Mouse (Mus musculus): ENCODE measurements around the gene Adam15.
A peak's percentile ranks its signal among the peaks of the same experiment; 100 is the strongest.

Gene Adam15

GRCm38 (mm10) chr3:89384331-89385076 lies 34.7 kb upstream of the Adam15 start:
- no peak for DNase-seq (ENCODE audit: extremely low read depth, low read depth)

DNA sequence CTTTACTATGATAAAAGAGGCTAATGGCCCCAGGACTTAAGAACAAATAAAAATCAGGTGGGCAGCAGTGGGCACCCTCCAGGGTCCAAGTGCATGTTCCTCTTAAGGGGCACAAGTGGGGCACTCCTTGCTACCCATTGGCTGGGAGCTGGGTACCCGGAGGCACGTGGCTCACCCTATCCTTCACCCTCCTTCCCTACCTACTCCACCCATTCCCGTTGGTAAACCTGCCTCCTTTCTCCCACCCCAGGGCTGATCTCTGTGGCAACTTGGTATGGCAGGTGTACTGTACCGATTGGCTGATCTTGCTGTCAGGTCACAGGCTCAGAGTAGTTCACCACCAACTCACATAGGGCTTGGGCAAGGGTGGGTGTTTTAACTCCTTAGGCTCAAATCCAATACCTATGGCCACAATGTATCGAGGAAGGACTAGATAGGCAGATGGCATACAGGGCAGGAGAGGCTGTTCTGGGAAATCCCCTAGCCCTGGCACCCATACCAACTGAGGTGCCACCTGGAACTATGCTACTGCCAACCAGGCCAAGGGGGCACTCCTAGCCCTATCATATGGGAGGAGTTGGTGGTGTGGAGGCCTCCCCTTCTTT lies 34.0 kb upstream of the Adam15 start:
- no peak for DNase-seq (ENCODE audit: extremely low read depth, low read depth)

DNA sequence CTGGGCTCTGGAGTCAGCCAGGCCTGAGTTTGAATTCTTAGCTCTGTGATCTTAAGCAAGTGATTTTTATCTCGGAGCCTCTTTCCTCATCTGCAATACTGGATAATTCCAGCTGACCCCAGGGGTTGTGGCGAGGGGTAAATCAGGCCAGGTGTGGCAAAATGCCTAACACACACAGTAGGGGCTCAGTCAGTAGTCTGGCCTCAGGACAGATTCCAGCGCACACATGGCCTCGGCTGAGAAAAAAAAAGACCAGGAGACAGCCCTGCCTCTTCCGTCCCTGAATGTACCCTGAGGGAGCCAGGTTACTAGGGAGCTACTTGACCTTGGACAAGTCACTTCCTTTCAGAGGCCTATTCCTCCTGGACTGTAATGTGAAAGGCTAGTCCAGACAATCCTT lies 33.2 kb upstream of the Adam15 start:
- no peak for DNase-seq (ENCODE audit: extremely low read depth, low read depth)

- DNase-seq (ENCODE audit: extremely low read depth, low read depth) = no peak
Observed at GRCm38 (mm10) chr3:89382033-89382882, 32.5 kb upstream of the Adam15 start.

- DNase-seq (ENCODE audit: extremely low read depth, low read depth) = no peak
Observed at GRCm38 (mm10) chr3:89381233-89381632, 31.4 kb upstream of the Adam15 start.

- no peak for DNase-seq (ENCODE audit: extremely low read depth, low read depth)
Observed at GRCm38 (mm10) chr3:89380711-89381110, 30.9 kb upstream of the Adam15 start.

- no peak for DNase-seq (ENCODE audit: extremely low read depth, low read depth)
Observed at GRCm38 (mm10) chr3:89380291-89380690, 30.5 kb upstream of the Adam15 start.

- DNase-seq (ENCODE audit: extremely low read depth, low read depth) = no peak
Observed at GRCm38 (mm10) chr3:89379388-89380131, 29.8 kb upstream of the Adam15 start.

DNA sequence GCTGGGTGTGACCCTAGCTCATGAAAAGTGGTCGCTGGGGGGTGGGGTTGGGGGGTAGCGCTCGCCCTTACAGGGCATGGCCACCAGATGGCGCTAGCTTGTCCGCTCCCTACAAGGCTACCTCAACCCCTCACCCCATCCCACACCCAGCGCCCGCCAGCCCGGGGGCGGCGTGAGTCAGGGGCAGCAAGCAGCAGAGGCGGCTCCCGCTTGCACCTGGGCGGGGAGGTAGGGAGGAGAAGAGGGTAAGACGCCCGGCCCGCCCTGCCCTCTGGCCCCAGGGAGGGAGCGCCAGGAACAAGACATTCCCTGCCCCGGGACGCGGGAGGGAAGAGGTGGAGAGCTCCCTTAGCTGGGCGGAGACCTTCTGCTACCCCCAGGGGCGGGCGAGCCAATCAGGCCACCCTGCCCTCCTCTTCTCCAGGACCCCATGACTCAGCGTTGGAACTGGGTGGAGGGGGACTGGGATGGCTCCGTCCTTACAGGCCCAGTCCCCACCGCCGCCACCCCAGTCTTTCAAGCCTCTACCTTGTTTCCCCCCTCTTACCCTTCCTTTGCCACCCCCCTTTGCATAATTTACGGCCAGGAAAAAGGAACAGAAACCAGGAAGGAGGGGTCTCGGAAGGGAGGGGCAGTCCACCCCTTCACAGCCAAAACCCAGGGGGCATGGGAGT lies 28.7 kb upstream of the Adam15 start:
- no peak for DNase-seq (ENCODE audit: extremely low read depth, low read depth)

GRCm38 (mm10) chr3:89377831-89378230 lies 28.0 kb upstream of the Adam15 start:
- no peak for DNase-seq (ENCODE audit: extremely low read depth, low read depth)

DNA sequence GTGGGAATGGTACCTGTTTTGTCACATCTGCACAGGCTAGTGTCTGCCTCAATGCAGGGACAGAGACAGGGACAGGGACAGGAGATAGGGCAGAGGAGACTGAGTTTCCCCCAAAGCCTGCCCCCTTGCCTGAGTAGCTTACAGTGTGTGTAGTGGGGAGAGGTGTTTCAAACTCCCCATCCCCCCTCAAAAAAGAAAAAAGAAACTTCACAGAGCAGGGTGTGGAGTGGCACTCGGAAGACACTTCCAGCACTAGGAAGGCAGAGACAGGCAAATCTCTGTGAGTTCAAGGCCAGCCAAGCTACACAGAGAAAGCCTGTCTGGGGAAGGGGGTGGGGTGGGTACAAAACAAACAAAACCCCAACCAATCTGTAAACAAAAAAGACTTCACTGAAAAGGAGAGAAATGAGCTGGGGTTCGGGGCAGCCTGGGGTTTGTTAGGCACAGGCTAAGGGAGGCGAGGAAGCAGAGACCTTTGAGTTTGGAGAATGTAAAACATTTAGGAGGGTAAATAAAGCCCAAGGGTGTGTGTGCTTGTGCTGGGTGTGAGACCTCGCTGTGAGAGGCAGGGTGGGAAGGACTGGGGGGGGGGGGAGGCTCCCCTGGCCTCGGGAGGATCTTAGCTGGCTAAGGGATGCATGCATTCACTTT lies 23.9 kb upstream of the Adam15 start:
- no peak for DNase-seq (ENCODE audit: extremely low read depth, low read depth)

DNA sequence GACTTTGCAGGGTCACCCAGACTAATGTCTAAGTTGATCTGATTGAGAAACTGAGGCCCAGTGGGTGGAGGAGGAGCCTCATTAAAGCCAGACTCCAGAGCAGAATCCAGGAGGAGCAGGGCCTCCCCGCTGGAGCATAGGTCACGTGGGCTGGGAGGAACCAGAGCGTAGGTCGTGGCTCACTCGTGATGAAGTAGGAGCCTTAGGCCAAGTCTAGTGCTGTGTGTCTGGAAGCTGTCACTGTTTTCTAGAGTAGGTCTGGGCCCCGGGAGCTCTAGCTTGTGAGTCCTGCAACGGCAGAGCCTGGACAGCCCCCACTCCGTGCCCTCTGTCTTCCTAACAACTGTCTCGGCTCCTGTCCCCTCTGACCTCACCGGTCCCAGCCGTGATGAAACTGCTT lies 17.5 kb upstream of the Adam15 start:
- DNase-seq (ENCODE audit: extremely low read depth, low read depth) = no peak

DNA sequence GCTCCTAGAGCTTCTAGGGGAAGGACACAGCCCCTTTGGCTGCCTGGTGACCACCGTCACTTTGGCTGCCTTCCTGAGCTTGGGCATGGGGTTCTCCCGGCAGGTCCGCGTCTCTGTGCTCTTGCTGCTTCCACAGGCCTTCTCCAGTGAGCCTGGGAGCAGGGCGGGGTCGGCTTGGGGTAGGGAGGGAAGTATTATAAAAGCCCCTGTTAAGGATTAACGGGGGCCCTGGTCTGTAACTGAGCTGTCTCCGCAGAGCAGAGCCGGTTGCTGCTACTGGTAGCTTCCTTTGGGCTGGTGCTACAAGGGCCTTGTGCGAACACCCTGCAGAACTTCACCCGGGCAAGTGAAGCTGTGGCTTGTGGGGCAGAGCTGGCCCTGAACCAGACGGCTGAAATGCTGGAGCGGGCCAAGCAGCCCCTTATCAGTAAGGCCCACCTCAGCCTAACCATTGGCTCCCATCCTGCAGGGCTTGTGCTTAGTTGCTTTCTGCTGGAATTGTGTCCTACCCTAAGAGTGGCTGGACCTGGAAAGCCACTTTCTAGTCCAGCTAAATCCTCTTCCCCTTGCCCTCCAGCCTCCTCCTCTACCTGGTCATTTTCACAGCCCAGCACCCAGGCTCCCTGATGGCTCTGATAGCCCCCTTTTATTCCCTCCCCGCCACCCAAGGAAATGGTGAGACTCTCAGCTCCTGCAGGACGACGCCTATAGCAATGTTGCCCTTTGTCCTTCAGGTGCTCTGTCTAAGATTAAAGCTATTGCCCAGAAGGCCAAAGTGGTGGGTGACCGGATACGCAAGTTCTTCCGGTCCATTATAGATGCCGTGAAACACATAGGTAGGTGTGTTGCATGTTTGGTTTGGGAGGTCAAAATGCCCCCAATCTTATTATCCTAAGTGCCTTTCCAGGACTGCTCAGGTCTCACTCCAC lies 16.0 kb upstream of the Adam15 start:
- no peak for DNase-seq (ENCODE audit: extremely low read depth, low read depth)

GRCm38 (mm10) chr3:89365153-89365485 lies 15.3 kb upstream of the Adam15 start, which contains the start of gene Dcst1:
TSS of gene Dcst1 (minus strand) at chr3:89365253.
- DNase-seq (ENCODE audit: extremely low read depth, low read depth) = no peak

- no peak for DNase-seq (ENCODE audit: extremely low read depth, low read depth)
Observed at GRCm38 (mm10) chr3:89364631-89365030, 14.8 kb upstream of the Adam15 start.

DNA sequence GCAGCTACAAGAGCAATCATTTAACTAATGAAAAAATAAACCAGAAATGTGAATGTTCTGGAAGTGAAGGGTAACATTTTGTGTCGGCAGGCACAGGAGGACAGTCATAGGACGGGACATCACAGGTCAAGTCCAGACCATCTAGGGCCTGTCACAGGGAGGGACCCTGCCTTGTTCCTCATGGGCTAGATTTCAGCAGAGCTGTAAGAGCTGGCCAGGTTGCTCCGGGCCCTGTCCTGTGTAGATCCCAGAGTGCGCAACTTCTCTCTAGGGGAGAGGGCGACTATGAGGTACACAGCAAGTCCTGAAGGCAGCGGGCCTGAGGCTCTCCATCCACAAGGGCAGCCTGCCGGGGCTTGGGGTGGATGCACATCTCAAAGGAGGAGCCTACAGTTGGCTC lies 11.9 kb upstream of the Adam15 start, which contains the start of gene Dcst2:
Dcst2 (plus strand) TSS at position 301 of the 400 bp plus-strand sequence.
- no peak for DNase-seq (ENCODE audit: extremely low read depth, low read depth)

DNA sequence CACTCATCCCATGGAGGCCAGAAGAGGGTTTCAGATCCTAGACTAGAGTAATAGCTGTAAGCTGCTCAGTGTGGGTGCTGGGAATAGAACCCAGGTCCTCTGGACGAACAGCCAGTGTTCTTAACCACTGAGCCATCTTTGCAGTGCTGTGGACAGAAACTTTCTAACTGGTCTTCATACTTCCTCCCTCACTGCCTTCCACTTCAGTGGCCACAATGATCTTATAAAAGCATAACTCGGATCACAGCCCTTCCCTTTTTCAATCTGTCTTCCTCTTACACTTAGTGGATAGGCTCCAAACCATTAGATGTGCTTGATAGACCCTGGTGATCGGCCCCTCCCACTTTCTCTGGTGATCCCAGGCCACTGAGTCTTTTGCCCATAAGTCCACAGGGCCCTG lies 10.4 kb upstream of the Adam15 start:
- DNase-seq (ENCODE audit: extremely low read depth, low read depth) = peak; percentile 77

DNA sequence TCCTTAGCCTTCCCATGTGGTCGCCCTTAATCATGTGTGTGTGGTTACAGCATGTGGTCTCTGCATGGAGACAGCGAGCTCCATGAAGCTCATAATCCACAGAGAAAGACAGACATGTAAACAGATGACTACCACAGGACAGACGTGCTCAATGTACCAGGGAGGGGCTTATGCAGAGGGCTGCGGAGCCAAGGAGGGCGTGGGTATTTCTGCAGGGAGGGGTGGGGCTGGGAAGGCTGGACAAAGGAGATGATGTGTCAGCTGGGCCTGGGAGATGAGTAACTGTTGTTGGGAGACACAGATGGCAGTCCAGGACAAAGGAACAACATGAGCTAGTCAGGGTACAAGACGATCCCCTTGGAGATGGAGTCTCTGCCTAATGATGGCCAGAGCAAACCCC lies 9.8 kb upstream of the Adam15 start:
- no peak for DNase-seq (ENCODE audit: extremely low read depth, low read depth)

DNA sequence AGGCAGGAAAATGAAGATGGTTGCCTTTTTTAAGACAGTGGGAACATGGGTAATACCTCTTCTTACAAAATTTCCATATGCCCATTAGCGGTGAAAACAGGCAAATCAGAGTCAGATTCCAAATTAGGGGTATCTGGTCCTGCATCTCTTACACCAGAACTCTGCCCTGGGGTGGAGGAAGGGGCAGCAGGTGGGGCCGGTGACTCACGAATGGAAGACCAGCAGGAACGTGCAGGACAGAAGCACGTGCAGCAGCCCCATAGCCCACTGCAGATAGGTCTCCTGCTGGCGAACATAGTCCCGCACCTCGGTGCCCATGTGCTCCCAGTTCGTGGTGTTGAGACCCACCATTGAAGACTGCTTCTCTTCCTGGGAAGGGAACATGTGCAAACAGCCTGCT lies 6.2 kb upstream of the Adam15 start:
- DNase-seq (ENCODE audit: extremely low read depth, low read depth) = no peak
